In the genomic region with DNA sequence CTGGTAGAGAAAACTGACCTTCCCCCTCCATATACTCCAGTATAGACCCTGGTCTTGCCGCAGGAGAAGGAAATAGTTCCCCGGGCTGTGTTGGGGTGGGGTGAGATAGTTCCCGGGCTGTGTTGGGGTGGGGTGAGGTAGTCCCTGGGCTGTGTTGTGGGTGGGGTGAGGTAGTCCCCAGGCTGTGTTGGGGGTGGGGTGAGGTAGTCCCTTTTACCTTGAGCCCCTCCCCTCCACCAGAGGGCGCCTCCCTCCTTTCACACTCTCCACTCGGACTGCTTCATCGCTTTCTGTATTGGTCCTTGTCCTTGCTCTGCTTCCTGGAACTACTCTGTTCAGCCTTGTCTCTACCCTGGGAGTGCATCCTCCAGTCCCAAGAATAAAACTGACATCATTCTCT, we compare ENCODE assay signal across 9 mouse cellular contexts. TPM values are rescaled to one million over a fixed set of nuclear protein-coding genes. Genes with fewer than 3 reads are reported as not detected.
DNase-seq lines count a peak whose midpoint lies in the region; ATAC-seq and TF ChIP-seq lines count a peak whose summit lies in the region.
"Had no signal": no experiment of that assay in that cellular context is flagged by ENCODE, and none has a peak within 500 bp of the region (broad histone marks: within the 10 kb centered on the region; RNA-seq: fewer than 3 reads in every experiment).

No protein-coding gene starts in this region.

- no peaks in the 10 kb centered on the region for H3K9me3 ChIP-seq in midbrain, embryonic 13.5 days
- no peaks in the 10 kb centered on the region for H3K9me3 ChIP-seq in midbrain, embryonic 10.5 days (replicated peaks)
- H3K9me3 ChIP-seq in hindbrain, embryonic 14.5 days (ENCODE audit: control insufficient read depth, low read length), result no peaks in the 10 kb centered on the region
- no peaks in the 10 kb centered on the region for H3K9me3 ChIP-seq in liver, embryonic 12.5 days (replicated peaks)
- H3K9me3 ChIP-seq: neural tube, embryonic 13.5 days had no signal

- no peaks in the 10 kb centered on the region for H3K36me3 ChIP-seq in midbrain, embryonic 13.5 days
- H3K36me3 ChIP-seq in midbrain, embryonic 10.5 days, result no peaks in the 10 kb centered on the region
- H3K36me3 ChIP-seq in hindbrain, embryonic 14.5 days (replicated peaks; ENCODE audit: control insufficient read depth, insufficient read depth), result no peaks in the 10 kb centered on the region
- H3K36me3 ChIP-seq in liver, embryonic 12.5 days, result no peaks in the 10 kb centered on the region
- H3K36me3 ChIP-seq: neural tube, embryonic 13.5 days had no signal

- H3K4me1 ChIP-seq in midbrain, embryonic 13.5 days (replicated peaks), result no peaks in the 10 kb centered on the region
- H3K4me1 ChIP-seq in midbrain, embryonic 10.5 days, result peaks cover 22% of the 10 kb centered on the region
- 0 out of 2 replicates have a peak, but pooled peaks cover 3% of the 10 kb centered on the region for H3K4me1 ChIP-seq in hindbrain, embryonic 14.5 days (replicated peaks; ENCODE audit: control insufficient read depth, insufficient read depth, low read length)
- peaks cover 17% of the 10 kb centered on the region for H3K4me1 ChIP-seq in liver, embryonic 12.5 days
- H3K4me1 ChIP-seq: neural tube, embryonic 13.5 days had no signal

- no peaks in the 10 kb centered on the region for H3K27me3 ChIP-seq in midbrain, embryonic 13.5 days
- H3K27me3 ChIP-seq in midbrain, embryonic 10.5 days (ENCODE audit: low read depth, poor library complexity, severe bottlenecking), result no peaks in the 10 kb centered on the region
- no peaks in the 10 kb centered on the region for H3K27me3 ChIP-seq in hindbrain, embryonic 14.5 days (ENCODE audit: control insufficient read depth, insufficient read depth, low read length)
- 0 out of 2 replicates have a peak, but pooled peaks cover 14% of the 10 kb centered on the region for H3K27me3 ChIP-seq in liver, embryonic 12.5 days (replicated peaks)
- H3K27me3 ChIP-seq: neural tube, embryonic 13.5 days had no signal

- no peak for DNase-seq in midbrain, embryonic 10.5 days (ENCODE audit: low spot score)
- no peak for DNase-seq in brain, embryonic 14.5 days (ENCODE audit: low read depth)
- DNase-seq in hindbrain, embryonic 14.5 days (ENCODE audit: low spot score), result no peak
- DNase-seq in spleen, postnatal 14 days (ENCODE audit: low spot score in 2 of 2), result peak; percentile 47 to 55
- DNase-seq in gastrocnemius, postnatal 25 days, result no peak
- DNase-seq in MN1 (ENCODE audit: low spot score), result no peak

- no peak overlapping the region for H3K9ac ChIP-seq in midbrain, embryonic 13.5 days (replicated peaks)
- H3K9ac ChIP-seq in hindbrain, embryonic 14.5 days, result no peak overlapping the region
- H3K9ac ChIP-seq in liver, embryonic 12.5 days, result peak overlapping the region; percentile 37; the same call in 1 of the 2 replicates
- H3K9ac ChIP-seq: neural tube, embryonic 13.5 days had no signal

- TF ChIP-seq POLR2A in brain, embryonic 14.5 days (IDR thresholded peaks at IDR 0.05; ENCODE audit: borderline replicate concordance, extremely low read depth, insufficient read depth, insufficient read length, poor library complexity, severe bottlenecking), result no peak

- H3K4me3 ChIP-seq in midbrain, embryonic 13.5 days (replicated peaks), result no peak overlapping the region
- no peak overlapping the region for H3K4me3 ChIP-seq in midbrain, embryonic 10.5 days
- H3K4me3 ChIP-seq in hindbrain, embryonic 14.5 days (replicated peaks; ENCODE audit: low read length), result no peak overlapping the region
- no peak overlapping the region for H3K4me3 ChIP-seq in liver, embryonic 12.5 days
- H3K4me3 ChIP-seq: neural tube, embryonic 13.5 days had no signal

- no peak overlapping the region for H3K27ac ChIP-seq in midbrain, embryonic 13.5 days
- H3K27ac ChIP-seq in midbrain, embryonic 10.5 days (replicated peaks), result no peak overlapping the region
- H3K27ac ChIP-seq in hindbrain, embryonic 14.5 days, result no peak overlapping the region
- H3K27ac ChIP-seq in liver, embryonic 12.5 days, result no peak overlapping the region
- H3K27ac ChIP-seq: neural tube, embryonic 13.5 days had no signal

- H3K4me2 ChIP-seq in midbrain, embryonic 13.5 days (replicated peaks), result no peak overlapping the region
- H3K4me2 ChIP-seq in hindbrain, embryonic 14.5 days (replicated peaks), result no peak overlapping the region
- H3K4me2 ChIP-seq in liver, embryonic 12.5 days, result peak overlapping the region; percentile 49
- H3K4me2 ChIP-seq: neural tube, embryonic 13.5 days had no signal

- peak; percentile 32; the same call in 1 of the 2 replicates for TF ChIP-seq CTCF in brain, embryonic 14.5 days (IDR thresholded peaks at IDR 0.05; ENCODE audit: borderline replicate concordance, extremely low read depth, insufficient read depth, insufficient read length)

- ATAC-seq in midbrain, embryonic 13.5 days, result peak; percentile 63; the same call in 1 of the 2 replicates
- peak; percentile 21; the same call in 1 of the 2 replicates for ATAC-seq in hindbrain, embryonic 14.5 days (ENCODE audit: low FRiP score)
- peak; percentile 91 for ATAC-seq in liver, embryonic 12.5 days

- WGBS in midbrain, embryonic 13.5 days, result 66% methylated on average over 6 of the region's 6 CpGs
- WGBS in midbrain, embryonic 10.5 days, result 55% methylated on average over 6 of the region's 6 CpGs
- WGBS in hindbrain, embryonic 14.5 days, result 66% methylated on average over 6 of the region's 6 CpGs
- WGBS in liver, embryonic 12.5 days (ENCODE audit: insufficient replicate concordance), result 27% methylated on average over 6 of the region's 6 CpGs

RNA-seq across cellular contexts. Expression of a gene that starts 27.8 kb away (rescaled TPM):
- 151 and 153 TPM in 2 replicates for polyA plus RNA-seq in midbrain, embryonic 13.5 days (2015; fragmentation: Nextera tagmentation; extraction: Ambion mirVana)
- polyA plus RNA-seq in midbrain, embryonic 10.5 days (2016; fragmentation: Nextera tagmentation; extraction: Ambion mirVana), result 139 and 144 TPM in 2 replicates
- polyA plus RNA-seq in brain, embryonic 14.5 days (2012; rRNA removed), result 147 and 159 TPM in 2 replicates
- polyA plus RNA-seq in hindbrain, embryonic 14.5 days (2014; fragmentation: Nextera tagmentation; extraction: Ambion mirVana), result 161 and 174 TPM in 2 replicates
- 133 and 141 TPM in 2 replicates for polyA plus RNA-seq in liver, embryonic 12.5 days (2016; fragmentation: Nextera tagmentation; extraction: Ambion mirVana)
- total RNA-seq in gastrocnemius, postnatal 25 days (2021), result 10 to 100 TPM; 26.7 to 34.6 TPM

RNA-seq across cellular contexts. Expression of a gene that starts 31.7 kb away (rescaled TPM):
- 0.31 and 0.58 TPM in 2 replicates for polyA plus RNA-seq in midbrain, embryonic 13.5 days (2015; fragmentation: Nextera tagmentation; extraction: Ambion mirVana)
- not detected in 2 replicates for polyA plus RNA-seq in midbrain, embryonic 10.5 days (2016; fragmentation: Nextera tagmentation; extraction: Ambion mirVana)
- polyA plus RNA-seq in brain, embryonic 14.5 days (2012; rRNA removed), result 1.5 and 2.5 TPM in 2 replicates
- 0.30 and 0.35 TPM in 2 replicates for polyA plus RNA-seq in hindbrain, embryonic 14.5 days (2014; fragmentation: Nextera tagmentation; extraction: Ambion mirVana)
- not detected in 2 replicates for polyA plus RNA-seq in liver, embryonic 12.5 days (2016; fragmentation: Nextera tagmentation; extraction: Ambion mirVana)
- not detected for total RNA-seq in gastrocnemius, postnatal 25 days (2021)

RNA-seq across cellular contexts. Expression of a gene that starts 40.3 kb away (rescaled TPM):
- polyA plus RNA-seq in midbrain, embryonic 13.5 days (2015; fragmentation: Nextera tagmentation; extraction: Ambion mirVana), result 89.1 and 93.4 TPM in 2 replicates
- 105 and 121 TPM in 2 replicates for polyA plus RNA-seq in midbrain, embryonic 10.5 days (2016; fragmentation: Nextera tagmentation; extraction: Ambion mirVana)
- polyA plus RNA-seq in brain, embryonic 14.5 days (2012; rRNA removed), result 57.3 and 65.8 TPM in 2 replicates
- polyA plus RNA-seq in hindbrain, embryonic 14.5 days (2014; fragmentation: Nextera tagmentation; extraction: Ambion mirVana), result 80.7 and 80.8 TPM in 2 replicates
- polyA plus RNA-seq in liver, embryonic 12.5 days (2016; fragmentation: Nextera tagmentation; extraction: Ambion mirVana), result 87.1 and 95.9 TPM in 2 replicates
- 10 to 100 TPM; 16.9 to 18.2 TPM for total RNA-seq in gastrocnemius, postnatal 25 days (2021)

RNA-seq across cellular contexts. Expression of a gene that starts 45.2 kb away (rescaled TPM):
- 2.2 and 2.5 TPM in 2 replicates for polyA plus RNA-seq in midbrain, embryonic 13.5 days (2015; fragmentation: Nextera tagmentation; extraction: Ambion mirVana)
- 3.2 and 3.3 TPM in 2 replicates for polyA plus RNA-seq in midbrain, embryonic 10.5 days (2016; fragmentation: Nextera tagmentation; extraction: Ambion mirVana)
- 1.9 and 2.4 TPM in 2 replicates for polyA plus RNA-seq in brain, embryonic 14.5 days (2012; rRNA removed)
- polyA plus RNA-seq in hindbrain, embryonic 14.5 days (2014; fragmentation: Nextera tagmentation; extraction: Ambion mirVana), result 0.84 and 0.90 TPM in 2 replicates
- 2.1 and 2.3 TPM in 2 replicates for polyA plus RNA-seq in liver, embryonic 12.5 days (2016; fragmentation: Nextera tagmentation; extraction: Ambion mirVana)
- total RNA-seq in gastrocnemius, postnatal 25 days (2021), result not detected

RNA-seq across cellular contexts. Expression of a gene that starts 45.9 kb away (rescaled TPM):
- polyA plus RNA-seq in midbrain, embryonic 13.5 days (2015; fragmentation: Nextera tagmentation; extraction: Ambion mirVana), result 121 and 127 TPM in 2 replicates
- polyA plus RNA-seq in midbrain, embryonic 10.5 days (2016; fragmentation: Nextera tagmentation; extraction: Ambion mirVana), result 94.9 and 103 TPM in 2 replicates
- 117 TPM in 2 replicates for polyA plus RNA-seq in brain, embryonic 14.5 days (2012; rRNA removed)
- polyA plus RNA-seq in hindbrain, embryonic 14.5 days (2014; fragmentation: Nextera tagmentation; extraction: Ambion mirVana), result 102 and 103 TPM in 2 replicates
- 56.2 and 58.4 TPM in 2 replicates for polyA plus RNA-seq in liver, embryonic 12.5 days (2016; fragmentation: Nextera tagmentation; extraction: Ambion mirVana)
- total RNA-seq in gastrocnemius, postnatal 25 days (2021), result 10 to 100 TPM; 20.9 to 21.6 TPM

Comparison
In these comparisons a context has a peak if more than half of its experiments do, and no peak if none do; other contexts are left out.
1. ATAC-seq: peak in every context shown above with its lines; median percentile 91 in liver, embryonic 12.5 days; 63 in midbrain, embryonic 13.5 days; 21 in hindbrain, embryonic 14.5 days.
2. DNase-seq: peak in spleen, postnatal 14 days (2 of 2); none in midbrain, embryonic 10.5 days (single experiment), brain, embryonic 14.5 days (single experiment), hindbrain, embryonic 14.5 days (single experiment), gastrocnemius, postnatal 25 days (single experiment) and MN1 (single experiment).